Mouse (Mus musculus) liver, postnatal 0 days (tissue): Measurements from ENCODE around the gene Cryaa.

Source experiments
- CTCF ChIP-seq: sonication (generic); IDR thresholded peaks from 2 replicates; pipeline ENCODE4 v1.5.1; 2016; ENCODE audit warnings: antibody characterized with exemption, low read depth
- EP300 ChIP-seq: IDR thresholded peaks from 2 replicates; pipeline ENCODE4 v1.6.1; 2016; ENCODE audit warnings: antibody characterized with exemption, low read depth, mild to moderate bottlenecking

DNA sequence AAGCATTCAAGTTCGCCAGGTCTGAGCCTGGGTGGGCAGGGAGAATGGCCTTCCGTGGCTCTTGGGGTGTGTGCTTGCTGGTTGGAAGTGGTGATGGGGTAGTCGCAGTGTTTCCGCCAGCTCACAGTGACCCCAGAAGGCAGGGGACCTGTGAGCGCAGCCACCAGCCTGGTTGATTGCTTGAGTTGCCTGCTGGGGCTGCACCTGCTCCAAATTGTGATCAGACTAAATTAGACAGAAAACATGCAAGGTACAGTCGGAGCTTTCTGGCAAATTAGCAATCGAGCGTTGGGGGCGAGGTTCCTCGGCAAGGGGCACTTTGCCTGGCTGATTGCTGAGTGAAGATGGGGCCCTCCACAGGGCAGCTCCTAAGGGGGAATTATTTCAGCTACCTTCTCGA lies 20.7 kb downstream of the Cryaa start:
- TF ChIP-seq CTCF (no peak), EP300 (no peak)
